ENCODE assay signal across 19 mouse cellular contexts in genomic region chr16:86404309-86404708, GRCm38 (mm10).
"Had no signal": no experiment of that assay in that cellular context is flagged by ENCODE, and none has a peak within 500 bp of the region (broad histone marks: within the 10 kb centered on the region; RNA-seq: fewer than 3 reads in every experiment).

No protein-coding gene starts in this region.

- H3K36me3 ChIP-seq: intestine, embryonic 15.5 days; limb, embryonic 12.5 days; limb, embryonic 15.5 days; liver, embryonic 12.5 days; liver, embryonic 15.5 days; midbrain, embryonic 12.5 days; midbrain, embryonic 15.5 days; neural tube, embryonic 12.5 days; neural tube, embryonic 15.5 days had no signal

- H3K9me3 ChIP-seq: intestine, embryonic 15.5 days; limb, embryonic 12.5 days; limb, embryonic 15.5 days; liver, embryonic 12.5 days; liver, embryonic 15.5 days; midbrain, embryonic 12.5 days; midbrain, embryonic 15.5 days; neural tube, embryonic 12.5 days; neural tube, embryonic 15.5 days had no signal

- H3K27me3 ChIP-seq: intestine, embryonic 15.5 days; limb, embryonic 12.5 days; limb, embryonic 15.5 days; liver, embryonic 12.5 days; liver, embryonic 15.5 days; midbrain, embryonic 12.5 days; midbrain, embryonic 15.5 days; neural tube, embryonic 12.5 days; neural tube, embryonic 15.5 days had no signal

- H3K4me3 ChIP-seq: intestine, embryonic 15.5 days; limb, embryonic 12.5 days; limb, embryonic 15.5 days; liver, embryonic 12.5 days; liver, embryonic 15.5 days; midbrain, embryonic 12.5 days; midbrain, embryonic 15.5 days; neural tube, embryonic 12.5 days; neural tube, embryonic 15.5 days had no signal

- H3K27ac ChIP-seq: intestine, embryonic 15.5 days; limb, embryonic 12.5 days; limb, embryonic 15.5 days; liver, embryonic 12.5 days; liver, embryonic 15.5 days; midbrain, embryonic 12.5 days; midbrain, embryonic 15.5 days; neural tube, embryonic 12.5 days; neural tube, embryonic 15.5 days; stomach, postnatal 0 days had no signal

- H3K4me1 ChIP-seq: intestine, embryonic 15.5 days; limb, embryonic 12.5 days; limb, embryonic 15.5 days; liver, embryonic 12.5 days; liver, embryonic 15.5 days; midbrain, embryonic 12.5 days; midbrain, embryonic 15.5 days; neural tube, embryonic 12.5 days; neural tube, embryonic 15.5 days had no signal

- ATAC-seq: hindbrain, embryonic 16.5 days; intestine, embryonic 15.5 days; liver, embryonic 12.5 days; midbrain, embryonic 15.5 days had no signal

- H3K4me2 ChIP-seq: intestine, embryonic 15.5 days; limb, embryonic 12.5 days; limb, embryonic 15.5 days; liver, embryonic 12.5 days; liver, embryonic 15.5 days; midbrain, embryonic 12.5 days; midbrain, embryonic 15.5 days; neural tube, embryonic 12.5 days; neural tube, embryonic 15.5 days had no signal

- DNase-seq: left cerebral cortex, postnatal 4 days; lung, adult 2 months; lung, postnatal 14 days; lung, postnatal 4 days; right cerebral cortex, adult 18-20 months; right cerebral cortex, postnatal 14 days; right cerebral cortex, postnatal 4 days; thymus, postnatal 25 days had no signal

- H3K9ac ChIP-seq: intestine, embryonic 15.5 days; limb, embryonic 12.5 days; limb, embryonic 15.5 days; liver, embryonic 12.5 days; liver, embryonic 15.5 days; midbrain, embryonic 12.5 days; midbrain, embryonic 15.5 days; neural tube, embryonic 12.5 days; neural tube, embryonic 15.5 days had no signal
